Mouse (Mus musculus) C2C12 (cell line): Measurements from ENCODE around the gene Mat2a.

Experiments used
- CTCF ChIP-seq: IDR thresholded peaks from one replicate; pipeline ENCODE4 v1.5.1; 2011; ENCODE audit not compliant: control insufficient read depth, insufficient read depth, insufficient read length
- MAX ChIP-seq: IDR thresholded peaks from one replicate; pipeline ENCODE4 v1.6.1; 2011; ENCODE audit warnings: mild to moderate bottlenecking, control low read depth
- MYOD1 ChIP-seq: IDR thresholded peaks from one replicate; pipeline ENCODE4 v1.6.1; 2011; ENCODE audit warnings: low read depth; ENCODE audit not compliant: control insufficient read depth, insufficient read length
- MYOG ChIP-seq: IDR thresholded peaks from one replicate; pipeline ENCODE4 v1.6.1; 2011; ENCODE audit not compliant: control insufficient read depth, insufficient read length; ENCODE audit errors: extremely low read depth
- USF1 ChIP-seq: IDR thresholded peaks from one replicate; pipeline ENCODE4 v1.6.1; 2011; ENCODE audit warnings: low read depth, mild to moderate bottlenecking, control low read depth, moderate library complexity

DNA sequence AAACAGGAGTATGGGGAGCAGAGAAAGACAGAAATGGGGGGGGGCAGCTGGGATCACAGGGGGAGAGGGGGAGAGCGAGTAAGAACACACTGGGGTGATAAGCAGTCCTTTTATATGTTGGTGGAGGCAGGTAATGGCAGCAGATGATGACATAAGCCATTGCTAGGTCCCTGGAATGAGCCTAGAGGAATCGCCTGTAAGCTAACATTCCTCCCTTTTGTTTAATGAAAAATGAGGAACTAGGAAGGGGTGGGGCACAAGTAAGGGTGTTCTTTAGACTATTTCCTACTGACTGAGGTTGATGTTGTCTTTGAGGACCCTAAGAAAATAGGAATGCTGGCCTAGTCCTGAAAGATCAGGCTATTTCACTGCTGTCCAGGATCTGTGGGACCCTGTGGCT is 42.8 kb upstream of the Mat2a start:
- TF ChIP-seq CTCF (no peak), MYOG (no peak), MYOD1 (no peak), MAX (no peak), USF1 (no peak)
